Mouse (Mus musculus): ENCODE results near the gene Acsbg1. TPM values are rescaled to one million over a fixed set of nuclear protein-coding genes. Genes with fewer than 3 reads are reported as not detected.

The Acsbg1 gene
- polyA plus RNA-seq, 1 experiment from 2014 or later, result 59.8 TPM

- Histone ChIP-seq H3K4me1 (ENCODE audit: control insufficient read depth, insufficient read depth, low read depth, low read length) (no peaks in the 10 kb centered on the region; the same call in 1 of the 2 replicates), H3K27ac (ENCODE audit: low read depth, low read length) (no peak overlapping the region), H3K4me3 (ENCODE audit: low read length) (no peak overlapping the region), H3K36me3 (ENCODE audit: control insufficient read depth, insufficient read depth, low read length) (no peaks in the 10 kb centered on the region), H3K27me3 (replicated peaks; ENCODE audit: control insufficient read depth, insufficient read depth, low read length) (no peaks in the 10 kb centered on the region), H3K9me3 (ENCODE audit: control insufficient read depth, low read length) (no peaks in the 10 kb centered on the region), H3K4me2 (ENCODE audit: low read length) (no peak overlapping the region), H3K9ac (ENCODE audit: low read depth, low read length) (no peak overlapping the region)
- no peak for ATAC-seq
- 64% methylated on average over 4 of the region's 5 CpGs for WGBS
Measured at GRCm38 (mm10) chr9:54637510-54638314, 24.0 kb downstream of the Acsbg1 start.

GRCm38 (mm10) chr9:54633401-54633800 is 28.3 kb downstream of the Acsbg1 start:
- 88% methylated on average over 2 of the region's 2 CpGs for WGBS
- Histone ChIP-seq H3K4me3 (ENCODE audit: low read length) (no peak overlapping the region), H3K36me3 (ENCODE audit: control insufficient read depth, insufficient read depth, low read length) (no peaks in the 10 kb centered on the region), H3K9me3 (ENCODE audit: control insufficient read depth, low read length) (no peaks in the 10 kb centered on the region), H3K27ac (ENCODE audit: low read depth, low read length) (no peak overlapping the region), H3K4me2 (ENCODE audit: low read length) (no peak overlapping the region), H3K4me1 (ENCODE audit: control insufficient read depth, insufficient read depth, low read depth, low read length) (no peaks in the 10 kb centered on the region), H3K9ac (ENCODE audit: low read depth, low read length) (no peak overlapping the region), H3K27me3 (replicated peaks; ENCODE audit: control insufficient read depth, insufficient read depth, low read length) (no peaks in the 10 kb centered on the region)
- ATAC-seq, result no peak

GRCm38 (mm10) chr9:54630905-54631304 is 30.8 kb downstream of the Acsbg1 start:
- H3K4me1 ChIP-seq (ENCODE audit: control insufficient read depth, insufficient read depth, low read depth, low read length), result no peaks in the 10 kb centered on the region
- H3K9ac ChIP-seq (ENCODE audit: low read depth, low read length), result no peak overlapping the region
- ATAC-seq, result no peak
- H3K9me3 ChIP-seq (ENCODE audit: control insufficient read depth, low read length), result no peaks in the 10 kb centered on the region
- H3K27ac ChIP-seq (ENCODE audit: low read depth, low read length), result no peak overlapping the region
- no peaks in the 10 kb centered on the region for H3K27me3 ChIP-seq (replicated peaks; ENCODE audit: control insufficient read depth, insufficient read depth, low read length)
- no peaks in the 10 kb centered on the region for H3K36me3 ChIP-seq (ENCODE audit: control insufficient read depth, insufficient read depth, low read length)
- H3K4me3 ChIP-seq (ENCODE audit: low read length), result no peak overlapping the region
- H3K4me2 ChIP-seq (ENCODE audit: low read length), result no peak overlapping the region

- no peak overlapping the region for H3K9ac ChIP-seq (ENCODE audit: low read depth, low read length)
- H3K27me3 ChIP-seq (replicated peaks; ENCODE audit: control insufficient read depth, insufficient read depth, low read length), result no peaks in the 10 kb centered on the region
- ATAC-seq, result no peak
- no peak overlapping the region for H3K27ac ChIP-seq (ENCODE audit: low read depth, low read length)
- WGBS, result 67% methylated on average over 5 of the region's 5 CpGs
- no peaks in the 10 kb centered on the region for H3K4me1 ChIP-seq (ENCODE audit: control insufficient read depth, insufficient read depth, low read depth, low read length)
- no peaks in the 10 kb centered on the region for H3K9me3 ChIP-seq (ENCODE audit: control insufficient read depth, low read length)
- H3K4me3 ChIP-seq (ENCODE audit: low read length), result no peak overlapping the region
- H3K36me3 ChIP-seq (ENCODE audit: control insufficient read depth, insufficient read depth, low read length), result no peaks in the 10 kb centered on the region
- H3K4me2 ChIP-seq (ENCODE audit: low read length), result no peak overlapping the region
Measured at GRCm38 (mm10) chr9:54629613-54630261, 31.9 kb downstream of the Acsbg1 start.

- no peak for ATAC-seq
- H3K4me1 ChIP-seq (ENCODE audit: control insufficient read depth, insufficient read depth, low read depth, low read length), result no peaks in the 10 kb centered on the region
- H3K27ac ChIP-seq (ENCODE audit: low read depth, low read length), result no peak overlapping the region
- no peaks in the 10 kb centered on the region for H3K36me3 ChIP-seq (ENCODE audit: control insufficient read depth, insufficient read depth, low read length)
- H3K9ac ChIP-seq (ENCODE audit: low read depth, low read length), result no peak overlapping the region
- no peaks in the 10 kb centered on the region for H3K27me3 ChIP-seq (replicated peaks; ENCODE audit: control insufficient read depth, insufficient read depth, low read length)
- no peaks in the 10 kb centered on the region for H3K9me3 ChIP-seq (ENCODE audit: control insufficient read depth, low read length)
- no peak overlapping the region for H3K4me2 ChIP-seq (ENCODE audit: low read length)
- 74% methylated on average over 4 of the region's 4 CpGs for WGBS
- H3K4me3 ChIP-seq (ENCODE audit: low read length), result no peak overlapping the region
Measured at GRCm38 (mm10) chr9:54628752-54629151, 32.9 kb downstream of the Acsbg1 start.

GRCm38 (mm10) chr9:54627240-54627639 is 34.4 kb downstream of the Acsbg1 start:
- H3K27me3 ChIP-seq (replicated peaks; ENCODE audit: control insufficient read depth, insufficient read depth, low read length), result no peaks in the 10 kb centered on the region
- no peak overlapping the region for H3K4me3 ChIP-seq (ENCODE audit: low read length)
- ATAC-seq, result no peak
- no peaks in the 10 kb centered on the region for H3K4me1 ChIP-seq (ENCODE audit: control insufficient read depth, insufficient read depth, low read depth, low read length)
- 95% methylated on average over 5 of the region's 5 CpGs for WGBS
- H3K9ac ChIP-seq (ENCODE audit: low read depth, low read length), result no peak overlapping the region
- no peak overlapping the region for H3K4me2 ChIP-seq (ENCODE audit: low read length)
- no peaks in the 10 kb centered on the region for H3K36me3 ChIP-seq (ENCODE audit: control insufficient read depth, insufficient read depth, low read length)
- no peaks in the 10 kb centered on the region for H3K9me3 ChIP-seq (ENCODE audit: control insufficient read depth, low read length)
- H3K27ac ChIP-seq (ENCODE audit: low read depth, low read length), result no peak overlapping the region

GRCm38 (mm10) chr9:54614182-54614850 is 47.4 kb downstream of the Acsbg1 start:
- Histone ChIP-seq H3K4me1 (ENCODE audit: control insufficient read depth, insufficient read depth, low read depth, low read length) (no peaks in the 10 kb centered on the region), H3K4me3 (ENCODE audit: low read length) (no peak overlapping the region), H3K4me2 (ENCODE audit: low read length) (no peak overlapping the region), H3K9ac (ENCODE audit: low read depth, low read length) (no peak overlapping the region), H3K27me3 (replicated peaks; ENCODE audit: control insufficient read depth, insufficient read depth, low read length) (no peaks in the 10 kb centered on the region), H3K36me3 (ENCODE audit: control insufficient read depth, insufficient read depth, low read length) (no peaks in the 10 kb centered on the region), H3K27ac (ENCODE audit: low read depth, low read length) (no peak overlapping the region), H3K9me3 (ENCODE audit: control insufficient read depth, low read length) (no peaks in the 10 kb centered on the region)
- 72% methylated on average over 13 of the region's 13 CpGs for WGBS
- ATAC-seq, result peak; percentile 65; the same call in 1 of the 2 replicates

- no peak overlapping the region for H3K27ac ChIP-seq (ENCODE audit: low read depth, low read length)
- H3K36me3 ChIP-seq (ENCODE audit: control insufficient read depth, insufficient read depth, low read length), result no peaks in the 10 kb centered on the region
- no peak overlapping the region for H3K9ac ChIP-seq (ENCODE audit: low read depth, low read length)
- H3K9me3 ChIP-seq (ENCODE audit: control insufficient read depth, low read length), result no peaks in the 10 kb centered on the region
- no peak overlapping the region for H3K4me3 ChIP-seq (ENCODE audit: low read length)
- no peaks in the 10 kb centered on the region for H3K4me1 ChIP-seq (ENCODE audit: control insufficient read depth, insufficient read depth, low read depth, low read length)
- ATAC-seq, result no peak
- no peaks in the 10 kb centered on the region for H3K27me3 ChIP-seq (replicated peaks; ENCODE audit: control insufficient read depth, insufficient read depth, low read length)
- WGBS, result 90% methylated on average over 5 of the region's 5 CpGs
- no peak overlapping the region for H3K4me2 ChIP-seq (ENCODE audit: low read length)
Measured at GRCm38 (mm10) chr9:54612781-54613191, 48.9 kb downstream of the Acsbg1 start.

GRCm38 (mm10) chr9:54604886-54605285 is 56.8 kb downstream of the Acsbg1 start:
- Histone ChIP-seq H3K4me3 (ENCODE audit: low read length) (no peak overlapping the region), H3K4me1 (ENCODE audit: control insufficient read depth, insufficient read depth, low read depth, low read length) (no peaks in the 10 kb centered on the region), H3K9me3 (ENCODE audit: control insufficient read depth, low read length) (no peaks in the 10 kb centered on the region), H3K36me3 (ENCODE audit: control insufficient read depth, insufficient read depth, low read length) (peaks cover 35% of the 10 kb centered on the region), H3K27ac (ENCODE audit: low read depth, low read length) (no peak overlapping the region), H3K4me2 (ENCODE audit: low read length) (no peak overlapping the region), H3K9ac (ENCODE audit: low read depth, low read length) (no peak overlapping the region), H3K27me3 (replicated peaks; ENCODE audit: control insufficient read depth, insufficient read depth, low read length) (no peaks in the 10 kb centered on the region)
- 54% methylated on average over 4 of the region's 4 CpGs for WGBS
- ATAC-seq, result no peak

Measured in hindbrain, embryonic 16.5 days (tissue).